Mouse (Mus musculus): ENCODE measurements around the gene Zfp382. TPM values are rescaled to one million over a fixed set of nuclear protein-coding genes. Genes with fewer than 3 reads are reported as not detected.
"Not testable (repeated sequence)": the region's sequence is repeated elsewhere in the genome, so short reads cannot be mapped to it uniquely, and the experiment has no call there.

Zfp382 gene
- 0.63 and 1.2 TPM in 2 replicates for total RNA-seq (2015; ENCODE audit: low replicate concordance)
- total RNA-seq (2017; ENCODE audit: low replicate concordance), result 1.3 and 3.3 TPM in 2 replicates

GRCm38 (mm10) chr7:30121308-30122187, at the start of gene Zfp382:
Gene Zfp382, plus strand, starts transcription at chr7:30121942.
- ATAC-seq (replicated peaks; ENCODE audit: low FRiP score, poor library complexity, severe bottlenecking), result peak; percentile 92

GRCm38 (mm10) chr7:30072146-30073028, 49.4 kb upstream of the Zfp382 start, which contains the start of gene Zfp82:
Gene Zfp82, minus strand, starts transcription at chr7:30072900.
- peak; percentile 95 for ATAC-seq (replicated peaks; ENCODE audit: low FRiP score, poor library complexity, severe bottlenecking)

GRCm38 (mm10) chr7:30086524-30086923, 35.2 kb upstream of the Zfp382 start:
- ATAC-seq (replicated peaks; ENCODE audit: low FRiP score, poor library complexity, severe bottlenecking), result no peak

GRCm38 (mm10) chr7:30089405-30089804, 32.3 kb upstream of the Zfp382 start:
- ATAC-seq (replicated peaks; ENCODE audit: low FRiP score, poor library complexity, severe bottlenecking), result no peak

DNA sequence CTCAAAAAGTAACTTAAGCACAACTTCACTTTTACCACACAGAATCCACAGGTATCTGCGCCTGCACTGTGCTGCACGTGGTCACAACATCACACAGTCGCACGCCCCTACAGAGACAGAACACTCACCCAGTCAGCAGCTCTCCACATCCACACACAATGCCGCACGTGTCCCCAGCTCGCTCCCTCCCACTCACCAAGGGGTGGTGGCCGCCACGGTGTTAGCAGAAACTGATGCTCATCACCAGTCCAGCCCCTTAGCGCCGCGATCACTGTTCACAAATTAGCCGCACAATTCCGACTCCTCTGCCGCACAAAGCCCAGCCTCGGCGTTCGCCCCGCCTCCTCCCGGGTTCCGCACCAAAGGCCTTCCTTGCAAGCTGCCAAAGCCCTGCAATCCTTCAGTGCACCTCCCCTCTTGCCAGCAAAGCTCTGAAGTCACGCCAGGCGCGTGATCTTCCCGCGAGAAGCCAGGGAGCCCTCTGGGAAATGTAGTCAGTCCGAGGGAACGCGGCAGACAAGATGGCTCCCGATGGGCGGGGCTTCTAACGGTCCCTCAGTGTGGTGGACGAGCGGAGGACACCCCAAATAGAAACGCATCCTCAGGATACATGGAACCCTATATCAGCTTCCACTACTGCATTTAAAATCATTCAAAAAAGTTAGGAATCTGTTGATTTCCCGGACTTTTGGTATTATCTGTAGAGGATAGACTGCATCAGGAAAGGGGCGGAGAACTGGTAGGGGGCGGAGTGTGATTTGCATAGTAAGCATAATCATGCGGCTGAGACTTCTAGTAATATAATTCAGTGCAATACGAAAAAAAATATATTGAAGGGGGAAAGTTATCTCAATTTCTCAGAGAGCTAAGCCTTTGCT, 31.4 kb upstream of the Zfp382 start, which contains the start of the genes Gm26920 and Zfp566:
Gene Gm26920, minus strand, starts transcription at position 319 of the 878 bp plus-strand sequence.
Gene Zfp566, minus strand, starts transcription at position 436 of the 878 bp plus-strand sequence.
- ATAC-seq (replicated peaks; ENCODE audit: low FRiP score, poor library complexity, severe bottlenecking), result peak; percentile 90

GRCm38 (mm10) chr7:30090970-30091585, 30.7 kb upstream of the Zfp382 start:
- no peak; the same call in 1 of the 2 replicates for ATAC-seq (replicated peaks; ENCODE audit: low FRiP score, poor library complexity, severe bottlenecking)

- ATAC-seq (replicated peaks; ENCODE audit: low FRiP score, poor library complexity, severe bottlenecking), result no peak
These were observed 29.1 kb upstream of the Zfp382 start for GRCm38 (mm10) chr7:30092666-30093065.

- no peak for ATAC-seq (replicated peaks; ENCODE audit: low FRiP score, poor library complexity, severe bottlenecking)
These were observed 27.8 kb upstream of the Zfp382 start for GRCm38 (mm10) chr7:30093918-30094415.

GRCm38 (mm10) chr7:30094646-30095429, 26.9 kb upstream of the Zfp382 start, which contains the start of gene Zfp260:
Gene Zfp260, plus strand, starts transcription at chr7:30094777.
- ATAC-seq (replicated peaks; ENCODE audit: low FRiP score, poor library complexity, severe bottlenecking), result peak; percentile 74

DNA sequence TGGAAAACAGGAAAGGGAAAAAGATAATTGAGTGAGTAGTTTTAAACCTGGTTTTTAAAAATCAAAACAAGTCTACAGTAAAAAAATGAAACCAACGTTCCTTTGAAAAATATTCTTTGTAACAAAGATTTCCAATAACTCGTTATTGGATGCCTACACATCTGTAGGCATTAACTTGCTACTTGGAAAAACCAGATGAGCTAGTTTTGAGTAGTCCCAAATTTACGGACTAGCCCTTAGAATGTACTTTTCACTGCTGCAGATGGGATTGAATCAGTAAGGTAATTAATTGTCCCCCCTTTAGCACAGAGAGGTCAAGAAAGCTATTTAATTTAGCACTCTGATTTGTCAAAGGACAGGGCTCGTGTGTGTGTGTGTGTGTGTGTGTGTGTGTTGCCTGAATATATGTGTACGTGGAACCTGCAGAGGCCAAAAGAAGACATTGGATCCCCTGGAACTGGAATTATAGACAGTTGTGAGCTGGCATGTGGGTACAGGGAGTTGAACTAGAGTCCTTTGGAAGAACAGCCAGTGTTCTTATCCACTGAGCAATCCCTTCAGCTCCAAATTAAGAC, 26.1 kb upstream of the Zfp382 start:
- no peak for ATAC-seq (replicated peaks; ENCODE audit: low FRiP score, poor library complexity, severe bottlenecking)

DNA sequence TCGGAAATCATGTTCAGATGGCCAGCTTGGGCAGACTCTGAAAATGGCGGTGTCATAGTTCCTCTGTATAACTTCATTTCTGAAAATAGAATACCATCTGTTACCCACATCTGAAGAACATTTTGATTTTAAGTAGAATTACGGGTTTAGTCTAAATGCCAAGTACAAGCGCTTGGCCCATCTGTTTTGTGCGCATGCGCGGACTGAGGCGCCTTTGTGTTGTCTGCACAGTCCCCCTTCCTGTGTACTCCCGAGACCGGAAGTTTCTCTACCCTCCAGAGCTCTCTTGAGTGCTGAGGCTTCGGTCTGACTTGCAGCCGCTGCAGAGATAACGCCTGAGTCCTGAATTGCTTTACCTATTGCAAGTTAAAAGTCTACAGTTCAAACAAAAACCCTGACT, 22.4 kb upstream of the Zfp382 start:
- ATAC-seq (replicated peaks; ENCODE audit: low FRiP score, poor library complexity, severe bottlenecking), result no peak

GRCm38 (mm10) chr7:30116076-30116475, 5.7 kb upstream of the Zfp382 start:
- no peak for ATAC-seq (replicated peaks; ENCODE audit: low FRiP score, poor library complexity, severe bottlenecking)

DNA sequence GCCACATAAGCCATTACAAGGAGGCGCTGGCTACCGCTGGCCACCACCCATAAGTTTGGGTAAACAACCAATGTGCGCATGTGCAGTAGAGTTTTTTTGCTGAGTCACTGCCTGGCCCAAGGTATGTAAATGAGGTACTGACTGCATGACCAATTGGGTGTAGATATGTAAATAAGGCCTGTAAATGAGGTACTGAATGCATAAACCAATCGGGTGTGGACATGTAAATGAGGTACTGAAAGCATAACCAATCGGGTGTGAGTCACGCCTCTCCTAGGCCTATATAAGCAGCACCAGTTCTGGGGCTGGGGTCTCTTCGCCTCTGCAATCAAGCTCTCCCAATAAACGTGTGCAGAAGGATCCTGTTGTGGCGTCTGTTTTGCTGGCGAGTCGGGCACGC, 3.8 kb upstream of the Zfp382 start:
- ATAC-seq (replicated peaks; ENCODE audit: low FRiP score, poor library complexity, severe bottlenecking), result not testable (repeated sequence)

DNA sequence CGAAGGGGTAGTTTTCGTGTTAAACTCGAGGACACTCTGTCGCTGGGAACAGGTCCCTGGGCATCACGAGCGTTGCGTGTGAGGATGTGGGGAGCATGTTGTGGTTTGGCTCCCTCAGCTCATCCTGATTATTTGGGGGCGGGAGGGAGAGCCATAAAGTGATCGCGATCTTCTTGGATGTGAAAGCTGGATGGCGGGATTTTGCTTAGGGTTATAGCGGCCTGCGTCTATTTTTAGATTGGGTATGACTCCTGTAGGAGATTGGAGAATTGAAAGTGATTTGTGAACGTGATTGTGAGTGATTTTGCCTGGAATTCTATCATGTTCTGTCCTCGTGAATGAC, 417 bp downstream of the Zfp382 start:
- no peak for ATAC-seq (replicated peaks; ENCODE audit: low FRiP score, poor library complexity, severe bottlenecking)

GRCm38 (mm10) chr7:30129900-30130299, 8.2 kb downstream of the Zfp382 start:
- no peak for ATAC-seq (replicated peaks; ENCODE audit: low FRiP score, poor library complexity, severe bottlenecking)

DNA sequence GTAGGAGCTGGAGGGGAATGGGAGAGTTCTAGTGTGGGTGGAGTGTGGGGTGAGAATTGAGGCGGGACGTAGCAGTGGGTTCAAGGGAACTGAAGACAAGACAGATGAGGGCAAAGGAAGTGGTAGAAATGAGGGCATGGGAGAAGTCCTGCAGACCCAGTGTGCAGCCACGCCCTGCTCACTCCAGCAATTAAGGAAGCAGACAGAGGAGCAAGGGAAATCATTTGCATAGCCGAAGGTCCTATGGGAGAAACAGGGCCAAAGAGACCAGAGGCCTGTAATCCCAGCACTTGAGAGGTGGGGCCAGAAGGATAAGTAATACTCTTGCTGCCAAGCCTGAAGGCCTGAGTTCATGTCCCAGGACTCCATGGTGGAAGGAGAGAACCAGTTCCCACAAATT, 10.7 kb downstream of the Zfp382 start:
- ATAC-seq (replicated peaks; ENCODE audit: low FRiP score, poor library complexity, severe bottlenecking), result 0 out of 2 replicates have a peak, but pooled peaks have one; percentile 43

GRCm38 (mm10) chr7:30136826-30137225, 15.1 kb downstream of the Zfp382 start:
- no peak for ATAC-seq (replicated peaks; ENCODE audit: low FRiP score, poor library complexity, severe bottlenecking)

DNA sequence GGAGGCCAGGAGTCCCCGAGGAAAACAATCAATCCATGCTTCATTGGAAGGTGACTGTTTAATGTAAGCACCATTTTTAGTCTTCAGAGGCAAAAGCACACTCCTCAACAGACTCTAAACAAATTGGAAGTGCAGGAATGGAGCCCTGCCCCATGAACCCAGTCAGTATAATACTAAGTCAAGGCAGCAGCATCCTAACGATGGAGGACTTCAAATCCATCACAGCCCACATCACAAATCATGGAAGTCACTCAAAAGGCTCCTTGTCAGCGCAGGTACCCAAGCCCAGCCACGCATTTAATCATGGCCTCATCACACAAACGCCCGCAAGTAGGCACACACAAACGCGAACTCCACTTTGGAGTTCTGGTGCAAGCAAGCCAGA, 21.4 kb downstream of the Zfp382 start:
- ATAC-seq (replicated peaks; ENCODE audit: low FRiP score, poor library complexity, severe bottlenecking), result no peak

Measured in erythroblast, adult 5-6 weeks (primary cell).